Mouse (Mus musculus) limb, embryonic 12.5 days (tissue): ENCODE measurements around the gene Syt5. TPM values are rescaled to one million over a fixed set of nuclear protein-coding genes. Genes with fewer than 3 reads are reported as not detected.
"Not testable (repeated sequence)": the region's sequence is repeated elsewhere in the genome, so short reads cannot be mapped to it uniquely, and the experiment has no call there.

Experiments used
- ATAC-seq: fragments of 200-750 bp; cut with Nextera tagmentation; 2 replicates; pipeline ENCODE4 v1.8.0; 2017; ENCODE audit warnings: low read depth, moderate TSS enrichment; ENCODE audit not compliant: insufficient number of reproducible peaks, insufficient read depth, low FRiP score, low TSS enrichment
- H3K27ac ChIP-seq: fragments of 300-500 bp; sonication (generic); 2 replicates; pipeline ENCODE4 v1.5.1; 2016; ENCODE audit warnings: mild to moderate bottlenecking, moderate library complexity
- H3K27me3 ChIP-seq: fragments of 300-500 bp; sonication (generic); 2 replicates; pipeline ENCODE4 v1.6.1; 2016; ENCODE audit warnings: mild to moderate bottlenecking, moderate library complexity
- H3K36me3 ChIP-seq: fragments of 300-500 bp; sonication (generic); 2 replicates; pipeline ENCODE4 v1.6.1; 2016; ENCODE audit warnings: mild to moderate bottlenecking, moderate library complexity
- H3K4me1 ChIP-seq: fragments of 300-500 bp; sonication (generic); replicated peaks from 2 replicates; pipeline ENCODE4 v1.6.1; 2016
- H3K4me2 ChIP-seq: fragments of 300-500 bp; sonication (generic); 2 replicates; pipeline ENCODE4 v1.6.1; 2016; ENCODE audit warnings: mild to moderate bottlenecking, moderate library complexity
- H3K4me3 ChIP-seq: fragments of 300-500 bp; sonication (generic); replicated peaks from 2 replicates; pipeline ENCODE4 v1.5.1; 2016; ENCODE audit warnings: mild to moderate bottlenecking
- H3K9ac ChIP-seq: fragments of 300-500 bp; sonication (generic); replicated peaks from 2 replicates; pipeline ENCODE4 v1.6.1; 2016; ENCODE audit warnings: mild to moderate bottlenecking, moderate library complexity
- H3K9me3 ChIP-seq: fragments of 300-500 bp; sonication (generic); 2 replicates; pipeline ENCODE4 v1.6.1; 2016; ENCODE audit warnings: mild to moderate bottlenecking, moderate library complexity
- WGBS: fragments of 180-500 bp; shearing (Covaris S2); methylation state at CpG from one replicate; pipeline ENCODE4 v1.1.7; 2016; 5-methylcytosine and 5-hydroxymethylcytosine counted together
- polyA plus RNA-seq: library from polyadenylated mRNA; unstranded; fragments of >200 nt; fragmentation: Nextera tagmentation; extraction: Ambion mirVana; gene quantifications from 2 replicates; pipeline ENCODE4 v1.2.1, GENCODE M21; 2016

The Syt5 gene
- polyA plus RNA-seq, 1 experiment from 2014 or later = 6.8 TPM

DNA sequence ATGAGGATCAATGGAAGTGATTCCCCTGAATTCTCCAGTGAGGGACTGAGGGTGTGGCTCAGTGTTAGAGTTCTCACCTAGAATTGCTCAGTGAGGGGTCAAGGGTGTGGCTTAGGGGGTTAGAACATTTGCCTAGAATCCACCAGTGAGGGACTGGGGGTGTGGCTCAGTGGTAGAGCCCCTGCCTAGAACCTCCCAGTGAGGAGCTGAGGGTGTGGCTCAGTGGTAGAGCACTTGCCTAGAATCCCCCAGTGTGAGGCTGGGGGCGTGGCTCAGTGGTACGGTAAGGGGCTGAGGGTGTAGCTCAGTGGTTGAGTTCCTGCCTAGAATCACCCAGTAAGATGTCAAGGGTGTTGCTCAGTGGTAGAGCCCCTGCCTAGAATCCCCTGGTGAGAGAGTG, 8.3 kb downstream of the Syt5 start:
- H3K9me3 ChIP-seq = no peaks in the 10 kb centered on the region
- H3K27me3 ChIP-seq = no peaks in the 10 kb centered on the region
- no peak overlapping the region for H3K4me2 ChIP-seq
- 65% methylated on average over 2 of the region's 2 CpGs for WGBS
- no peak overlapping the region for H3K9ac ChIP-seq
- H3K36me3 ChIP-seq = no peaks in the 10 kb centered on the region
- no peak overlapping the region for H3K4me3 ChIP-seq
- no peaks in the 10 kb centered on the region for H3K4me1 ChIP-seq
- no peak overlapping the region for H3K27ac ChIP-seq
- no peak for ATAC-seq

GRCm38 (mm10) chr7:4537181-4537580, 10.2 kb downstream of the Syt5 start:
- H3K27me3 ChIP-seq = no peaks in the 10 kb centered on the region
- no peak overlapping the region for H3K4me2 ChIP-seq
- 54% methylated on average over 4 of the region's 4 CpGs for WGBS
- no peaks in the 10 kb centered on the region for H3K36me3 ChIP-seq
- no peak overlapping the region for H3K9ac ChIP-seq
- H3K4me1 ChIP-seq = 0 out of 2 replicates have a peak, but pooled peaks cover under 1% of the 10 kb centered on the region
- ATAC-seq = no peak
- no peak overlapping the region for H3K4me3 ChIP-seq
- no peak overlapping the region for H3K27ac ChIP-seq
- H3K9me3 ChIP-seq = no peaks in the 10 kb centered on the region

DNA sequence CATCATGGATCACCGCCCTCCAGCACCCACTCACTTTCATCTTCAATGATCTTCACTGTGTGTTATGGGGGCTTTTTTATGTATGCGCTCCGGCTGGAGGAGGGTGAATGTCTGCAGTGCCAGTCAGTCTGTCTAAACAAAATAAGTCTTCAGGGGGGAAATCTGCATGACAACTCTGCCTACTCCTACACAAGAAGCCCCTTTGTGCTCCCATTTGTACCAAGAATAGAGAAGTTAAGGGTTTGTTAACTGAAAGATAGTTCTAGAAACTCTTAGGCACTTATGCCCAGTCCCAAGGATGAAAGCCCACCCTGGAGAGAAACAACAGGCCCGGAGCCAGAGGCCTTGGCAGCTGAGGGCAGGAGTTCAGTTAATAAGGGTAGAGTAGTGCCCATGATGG, 11.0 kb downstream of the Syt5 start:
- no peak for ATAC-seq

GRCm38 (mm10) chr7:4532005-4532729, 15.2 kb downstream of the Syt5 start, which contains the start of gene Dnaaf3:
Gene Dnaaf3 (minus strand): TSS chr7:4532453.
- Histone ChIP-seq H3K9ac (no peak within 1 kb of the TSS; the same call in 1 of the 2 replicates), H3K9me3 (no peaks in the 10 kb centered on the region), H3K36me3 (no peaks in the 10 kb centered on the region), H3K4me3 (peak within 1 kb of the TSS; percentile 45), H3K27me3 (0 out of 2 replicates have a peak, but pooled peaks cover 4% of the 10 kb centered on the region), H3K4me2 (peak within 1 kb of the TSS; percentile 73), H3K27ac (no peak within 1 kb of the TSS), H3K4me1 (peaks cover 11% of the 10 kb centered on the region)
- peak; percentile 91 for ATAC-seq
- WGBS = 3% methylated on average over 28 of the region's 28 CpGs

More for the DNA sequence above, 11.0 kb downstream of the Syt5 start:
- Histone ChIP-seq H3K9me3 (no peaks in the 10 kb centered on the region), H3K4me1 (peaks cover 7% of the 10 kb centered on the region), H3K27me3 (no peaks in the 10 kb centered on the region), H3K4me3 (no peak overlapping the region), H3K27ac (no peak overlapping the region), H3K36me3 (no peaks in the 10 kb centered on the region), H3K4me2 (no peak overlapping the region), H3K9ac (no peak overlapping the region)
- WGBS = 87% methylated on average over 4 of the region's 4 CpGs

DNA sequence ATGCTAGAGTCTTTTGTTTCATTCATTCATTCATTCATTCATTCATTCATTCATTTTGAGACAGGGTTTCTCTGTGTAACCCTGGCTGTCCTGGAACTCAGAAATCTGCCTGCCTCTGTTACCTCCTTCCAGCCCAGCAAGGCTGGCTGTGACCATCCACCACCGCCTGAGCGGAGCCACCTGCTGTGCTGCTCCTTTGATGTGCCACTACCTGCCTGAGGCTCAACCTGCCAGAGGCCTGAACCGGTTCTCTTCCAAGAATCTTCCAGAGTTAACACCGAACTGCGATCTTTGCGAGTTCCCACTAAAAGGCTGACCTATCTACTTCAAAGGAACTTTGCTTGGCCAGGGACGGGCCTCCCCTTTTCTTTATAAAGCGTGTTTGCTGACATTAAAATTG, 17.2 kb downstream of the Syt5 start:
- ATAC-seq, H3K9ac ChIP-seq, H3K36me3 ChIP-seq, H3K27ac ChIP-seq, H3K27me3 ChIP-seq, H3K9me3 ChIP-seq, H3K4me2 ChIP-seq, H3K4me3 ChIP-seq: not testable (repeated sequence)
- 33% methylated on average over 8 of the region's 8 CpGs for WGBS
- H3K4me1 ChIP-seq = peaks cover 21% of the 10 kb centered on the region

- WGBS = 42% methylated on average over 18 of the region's 18 CpGs
- Histone ChIP-seq H3K9me3 (no peaks in the 10 kb centered on the region), H3K36me3 (no peaks in the 10 kb centered on the region), H3K4me1 (peaks cover 21% of the 10 kb centered on the region), H3K27me3 (peaks cover 7% of the 10 kb centered on the region; the same call in 1 of the 2 replicates), H3K27ac (no peak overlapping the region), H3K4me2 (peak overlapping the region; percentile 58), H3K9ac (0 out of 2 replicates have a peak overlapping the region, but pooled peaks have one; percentile 31), H3K4me3 (peak overlapping the region; percentile 36)
- no peak for ATAC-seq
These were observed 20.0 kb downstream of the Syt5 start for GRCm38 (mm10) chr7:4527302-4527689.

GRCm38 (mm10) chr7:4526341-4527301, 20.7 kb downstream of the Syt5 start:
- peak overlapping the region; percentile 36 for H3K4me3 ChIP-seq
- peaks cover 14% of the 10 kb centered on the region for H3K27me3 ChIP-seq
- H3K9me3 ChIP-seq = no peaks in the 10 kb centered on the region
- H3K9ac ChIP-seq = peak overlapping the region; percentile 57; the same call in 1 of the 2 replicates
- peaks cover 15% of the 10 kb centered on the region for H3K4me1 ChIP-seq
- WGBS = 31% methylated on average over 40 of the region's 40 CpGs
- ATAC-seq = peak; percentile 88
- peak overlapping the region; percentile 58 for H3K4me2 ChIP-seq
- no peaks in the 10 kb centered on the region for H3K36me3 ChIP-seq
- peak overlapping the region; percentile 67; the same call in 1 of the 2 replicates for H3K27ac ChIP-seq

DNA sequence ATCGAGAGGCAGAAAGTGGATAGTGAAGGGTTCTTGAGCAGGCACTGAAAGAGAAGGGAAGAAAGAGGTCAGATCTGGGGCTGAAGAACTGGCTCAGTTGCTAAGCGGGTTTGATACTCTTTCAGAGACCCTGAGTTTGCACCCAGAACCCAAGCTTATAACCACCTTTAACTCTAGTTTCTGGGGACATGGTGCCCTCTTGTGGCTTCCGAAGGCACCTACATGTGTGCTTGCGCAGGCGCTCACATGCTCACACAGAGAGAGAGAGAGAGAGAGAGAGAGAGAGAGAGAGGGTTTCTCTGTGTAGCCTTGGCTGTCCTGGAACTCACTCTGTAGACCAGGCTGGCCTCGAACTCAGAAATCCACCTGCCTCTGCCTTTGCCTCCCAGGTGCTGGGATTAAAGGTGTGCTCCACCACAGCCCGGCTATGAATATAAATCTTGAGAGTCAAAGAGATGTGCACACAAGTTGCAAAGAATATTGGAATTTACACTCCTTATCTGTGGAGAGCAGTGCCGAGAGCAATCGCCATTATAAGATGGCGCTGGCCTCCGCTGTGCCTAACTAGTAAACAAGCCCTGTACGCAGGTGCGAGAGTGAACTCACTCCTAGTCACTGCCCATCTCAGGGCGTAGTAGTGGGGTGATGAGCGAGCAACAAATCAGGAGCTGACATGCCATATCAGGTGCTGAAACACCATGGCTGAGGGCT, 23.0 kb downstream of the Syt5 start, which contains the start of gene Tnni3:
Tnni3 (minus strand) TSS at position 18 of the 711 bp plus-strand sequence.
- H3K9ac ChIP-seq = not testable (repeated sequence)
- H3K27me3 ChIP-seq = peaks cover 26% of the 10 kb centered on the region
- WGBS = 71% methylated on average over 15 of the region's 15 CpGs

GRCm38 (mm10) chr7:4523205-4524130, 23.9 kb downstream of the Syt5 start:
- H3K4me2 ChIP-seq = no peak overlapping the region
- peaks cover 26% of the 10 kb centered on the region for H3K27me3 ChIP-seq
- H3K4me3 ChIP-seq = no peak overlapping the region
- H3K4me1 ChIP-seq = peaks cover 21% of the 10 kb centered on the region
- WGBS = 89% methylated on average over 33 of the region's 33 CpGs
- H3K9ac ChIP-seq = no peak overlapping the region
- H3K9me3 ChIP-seq = no peaks in the 10 kb centered on the region
- no peak for ATAC-seq
- H3K36me3 ChIP-seq = no peaks in the 10 kb centered on the region
- no peak overlapping the region for H3K27ac ChIP-seq

More for the DNA sequence above, 23.0 kb downstream of the Syt5 start, which contains the start of gene Tnni3:
- H3K4me2 ChIP-seq, H3K4me3 ChIP-seq, H3K27ac ChIP-seq, ATAC-seq, H3K9me3 ChIP-seq, H3K36me3 ChIP-seq: not testable (repeated sequence)
- peaks cover 21% of the 10 kb centered on the region for H3K4me1 ChIP-seq

- Histone ChIP-seq H3K9me3 (no peaks in the 10 kb centered on the region), H3K9ac (no peak overlapping the region), H3K27ac (no peak overlapping the region), H3K4me1 (peaks cover 19% of the 10 kb centered on the region), H3K27me3 (peaks cover 22% of the 10 kb centered on the region), H3K4me2 (no peak overlapping the region), H3K4me3 (no peak overlapping the region), H3K36me3 (no peaks in the 10 kb centered on the region)
- ATAC-seq = no peak
- 77% methylated on average over 6 of the region's 6 CpGs for WGBS
These were observed 25.0 kb downstream of the Syt5 start for GRCm38 (mm10) chr7:4522292-4522691.
